Mouse (Mus musculus): ENCODE measurements around the gene Ptgs2.

Gene Ptgs2

DNA sequence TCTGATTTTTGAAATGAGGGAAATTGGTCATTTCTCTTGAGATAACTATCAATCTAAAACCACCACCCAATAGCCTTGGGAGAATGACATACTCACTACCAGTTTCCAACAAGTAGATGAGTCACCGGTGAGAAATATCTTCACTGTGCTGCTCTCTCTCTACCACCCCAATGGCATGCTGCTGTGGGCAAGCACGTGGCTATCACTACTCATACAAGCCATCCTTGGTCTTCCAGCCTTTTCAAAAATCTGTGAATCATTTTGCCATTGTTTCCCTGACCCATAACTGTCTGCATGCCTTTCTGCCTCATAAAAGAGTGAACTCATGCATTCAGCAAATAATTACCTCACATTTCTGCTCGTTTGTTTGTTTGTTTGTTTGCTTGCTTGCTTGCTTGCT lies 51.6 kb downstream of the Ptgs2 start:
- WGBS: 59% methylated on average over 3 of the region's 3 CpGs

Data from cerebral cortex, adult 2 months (tissue).